Mouse (Mus musculus) embryonic facial prominence, embryonic 13.5 days (tissue): Measurements from ENCODE around the gene Vmn1r56. TPM values are rescaled to one million over a fixed set of nuclear protein-coding genes. Genes with fewer than 3 reads are reported as not detected.
"Not testable (repeated sequence)": the region's sequence is repeated elsewhere in the genome, so short reads cannot be mapped to it uniquely, and the experiment has no call there.

Source experiments
- ATAC-seq: fragments of 200-750 bp; cut with Nextera tagmentation; 2 replicates; pipeline ENCODE4 v1.8.0; 2017; ENCODE audit warnings: low read depth; ENCODE audit not compliant: insufficient number of reproducible peaks, insufficient read depth, low FRiP score, low TSS enrichment
- H3K27ac ChIP-seq: fragments of 300-500 bp; sonication (generic); 2 replicates; pipeline ENCODE4 v1.5.1; 2015; ENCODE audit warnings: moderate library complexity, mild to moderate bottlenecking, inconsistent platforms
- H3K27me3 ChIP-seq: fragments of 300-500 bp; sonication (generic); 2 replicates; pipeline ENCODE4 v1.6.1; 2015; ENCODE audit warnings: mild to moderate bottlenecking, inconsistent platforms
- H3K36me3 ChIP-seq: fragments of 300-500 bp; sonication (generic); 2 replicates; pipeline ENCODE4 v1.6.1; 2015; ENCODE audit warnings: mild to moderate bottlenecking, inconsistent platforms
- H3K4me1 ChIP-seq: fragments of 300-500 bp; sonication (generic); 2 replicates; pipeline ENCODE4 v1.6.1; 2015; ENCODE audit warnings: inconsistent platforms
- H3K4me2 ChIP-seq: fragments of 300-500 bp; sonication (generic); 2 replicates; pipeline ENCODE4 v1.6.1; 2015; ENCODE audit warnings: moderate library complexity, mild to moderate bottlenecking, inconsistent platforms
- H3K4me3 ChIP-seq: fragments of 300-500 bp; sonication (generic); 2 replicates; pipeline ENCODE4 v1.5.1; 2015; ENCODE audit warnings: mild to moderate bottlenecking, inconsistent platforms
- H3K9ac ChIP-seq: fragments of 300-500 bp; sonication (generic); 2 replicates; pipeline ENCODE4 v1.6.1; 2015; ENCODE audit warnings: mild to moderate bottlenecking, inconsistent platforms
- H3K9me3 ChIP-seq: fragments of 300-500 bp; sonication (generic); 2 replicates; pipeline ENCODE4 v1.6.1; 2016; ENCODE audit warnings: inconsistent platforms
- WGBS: fragments of 180-500 bp; shearing (Covaris S2); methylation state at CpG from one replicate; pipeline ENCODE4 v1.1.7; 2015; ENCODE audit warnings: mixed read lengths; 5-methylcytosine and 5-hydroxymethylcytosine counted together
- polyA plus RNA-seq: library from polyadenylated mRNA; unstranded; fragments of >200 nt; fragmentation: Nextera tagmentation; extraction: Ambion mirVana; gene quantifications from 2 replicates; pipeline ENCODE4 v1.2.1, GENCODE M21; 2015

Vmn1r56 gene
- not detected in 2 replicates for polyA plus RNA-seq

DNA sequence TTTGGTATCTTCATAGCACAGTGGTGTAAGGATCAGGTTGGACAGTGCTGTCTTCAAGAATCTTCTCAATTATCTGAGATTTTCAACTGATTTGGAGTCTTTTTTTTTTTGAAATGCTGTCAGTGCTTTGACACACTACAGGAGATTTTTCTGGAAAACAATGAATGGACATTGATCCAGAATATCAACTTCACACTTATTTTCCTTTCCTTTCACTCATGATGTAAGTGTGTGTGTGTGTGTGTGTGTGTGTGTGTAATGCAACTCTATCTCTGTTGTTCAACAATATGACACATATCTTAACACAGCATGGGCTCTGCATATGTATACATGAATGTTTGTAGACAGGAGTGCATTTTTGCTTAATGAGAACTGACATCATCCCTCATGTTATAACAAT, at the start of gene Vmn1r56:
Gene Vmn1r56, minus strand, starts transcription at position 101 of the 400 bp plus-strand sequence.
- H3K27me3 ChIP-seq, H3K9me3 ChIP-seq, H3K4me2 ChIP-seq, H3K9ac ChIP-seq, H3K4me1 ChIP-seq, H3K27ac ChIP-seq, ATAC-seq, H3K36me3 ChIP-seq, H3K4me3 ChIP-seq: not testable (repeated sequence)

DNA sequence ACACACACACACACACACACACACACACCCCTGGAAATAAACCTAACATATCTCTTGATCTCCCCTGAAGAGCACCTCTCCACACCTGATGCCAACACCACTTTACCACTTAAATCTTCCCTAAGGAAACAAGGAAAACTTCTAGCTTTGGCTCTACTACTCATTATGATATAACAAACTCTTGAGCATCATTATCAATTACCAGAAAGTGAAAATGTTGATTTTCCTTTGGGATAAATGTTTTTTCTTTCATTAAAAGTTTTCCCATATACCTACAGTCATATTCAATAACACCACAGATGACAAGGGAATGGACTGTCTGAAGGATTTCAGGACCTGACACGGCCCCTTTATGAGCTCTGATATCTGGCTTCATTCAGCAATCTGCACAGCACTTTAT, 21.6 kb upstream of the Vmn1r56 start, which contains the start of gene Vmn1r57:
Gene Vmn1r57, plus strand, starts transcription at position 301 of the 400 bp plus-strand sequence.
- H3K9ac ChIP-seq, H3K9me3 ChIP-seq, H3K4me2 ChIP-seq, H3K4me1 ChIP-seq, H3K4me3 ChIP-seq, H3K27me3 ChIP-seq, ATAC-seq, H3K36me3 ChIP-seq, H3K27ac ChIP-seq: not testable (repeated sequence)
- 56% methylated on average over 1 of the region's 1 CpGs for WGBS

DNA sequence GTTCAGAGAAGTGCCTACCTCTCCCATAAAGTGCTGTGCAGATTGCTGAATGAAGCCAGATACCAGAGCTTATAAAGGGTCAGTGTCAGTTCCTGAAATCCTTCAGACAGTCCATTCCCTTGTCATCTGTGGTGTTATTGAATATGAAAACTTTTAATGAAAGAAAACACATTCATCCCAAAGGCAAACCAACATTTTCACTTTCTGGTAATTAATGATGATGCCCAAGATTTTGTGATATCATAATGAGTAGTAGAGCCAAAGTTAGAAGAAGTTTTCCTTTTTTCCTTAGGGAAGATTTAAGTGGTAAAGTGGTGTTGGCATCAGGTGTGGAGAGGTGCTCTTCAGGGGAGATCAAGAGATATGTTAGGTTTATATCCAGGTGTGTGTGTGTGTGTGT, 47.0 kb downstream of the Vmn1r56 start, which contains the start of gene Vmn1r55:
Gene Vmn1r55, minus strand, starts transcription at position 101 of the 400 bp plus-strand sequence.
- not testable (repeated sequence) for H3K4me2 ChIP-seq, H3K9me3 ChIP-seq, H3K9ac ChIP-seq, H3K4me3 ChIP-seq, H3K27ac ChIP-seq, H3K27me3 ChIP-seq, H3K36me3 ChIP-seq, H3K4me1 ChIP-seq, ATAC-seq

Other genes starting within 250 kb of the Vmn1r56 start
- gene Sbk2, start 232.3 kb downstream of the Vmn1r56 start, polyA plus RNA-seq = 0.18 TPM in 1 of 2 replicates, not detected in the other
- 0.08 TPM in 1 of 2 replicates, not detected in the other for gene Sbk3, start 225.6 kb downstream of the Vmn1r56 start, polyA plus RNA-seq
- 38.4 and 42.0 TPM in 2 replicates for gene Zfp579, start 200.6 kb downstream of the Vmn1r56 start, polyA plus RNA-seq
- gene Zfp524, start 182.3 kb downstream of the Vmn1r56 start, polyA plus RNA-seq = 10.3 and 12.0 TPM in 2 replicates
- 45.7 and 47.9 TPM in 2 replicates for gene Fiz1, start 182.1 kb downstream of the Vmn1r56 start, polyA plus RNA-seq
- 1.2 TPM in 1 of 2 replicates, not detected in the other for gene Gm44973, start 181.3 kb downstream of the Vmn1r56 start, polyA plus RNA-seq
- gene Zfp865, start 176.4 kb downstream of the Vmn1r56 start, polyA plus RNA-seq = 7.7 and 7.9 TPM in 2 replicates
- gene Ccdc106, start 176.2 kb downstream of the Vmn1r56 start, polyA plus RNA-seq = 46.1 and 55.4 TPM in 2 replicates
- not detected in 2 replicates for gene 4632433K11Rik, start 162.6 kb downstream of the Vmn1r56 start, polyA plus RNA-seq
- gene Zfp784, start 158.3 kb downstream of the Vmn1r56 start, polyA plus RNA-seq = 5.6 and 5.9 TPM in 2 replicates
- gene Zfp580, start 145.2 kb downstream of the Vmn1r56 start, polyA plus RNA-seq = 44.7 and 45.9 TPM in 2 replicates
- gene U2af2, start 134.6 kb downstream of the Vmn1r56 start, polyA plus RNA-seq = 137 and 155 TPM in 2 replicates
- 63.8 and 70.5 TPM in 2 replicates for gene Epn1, start 116.5 kb downstream of the Vmn1r56 start, polyA plus RNA-seq
- not detected in 2 replicates for gene Rfpl4, start 79.8 kb downstream of the Vmn1r56 start, polyA plus RNA-seq
- 0.35 and 0.80 TPM in 2 replicates for gene Rasl2-9, start 70.8 kb downstream of the Vmn1r56 start, polyA plus RNA-seq
- 0.03 TPM in 1 of 2 replicates, not detected in the other for gene Vmn1r55, start 47.1 kb downstream of the Vmn1r56 start, polyA plus RNA-seq
- not detected in 2 replicates for gene Vmn1r57, start 21.7 kb upstream of the Vmn1r56 start, polyA plus RNA-seq
- not detected in 2 replicates for gene Gm5065, start 153.8 kb upstream of the Vmn1r56 start, polyA plus RNA-seq
- gene Nlrp2, start 154.3 kb upstream of the Vmn1r56 start, polyA plus RNA-seq = not detected in 2 replicates
- not detected in 2 replicates for gene Vmn1r58, start 216.6 kb upstream of the Vmn1r56 start, polyA plus RNA-seq